Mouse (Mus musculus) brain, adult 10 weeks (tissue): ENCODE results near the gene Twf1. TPM values are rescaled to one million over a fixed set of nuclear protein-coding genes. Genes with fewer than 3 reads are reported as not detected.

Experiments used
- polyA plus RNA-seq: library from polyadenylated mRNA; stranded (reverse); fragments of 350-450 nt; fragmentation: Illumina TruSeq; extraction: RNeasy Lipid Tissue Mini Kit (QIAGEN cat#74804); gene quantifications from one replicate; pipeline ENCODE4 v1.2.3, GENCODE M21; 2015; ENCODE audit warnings: low read depth, low replicate concordance

The Twf1 gene
- 49.9 TPM for polyA plus RNA-seq

DNA sequence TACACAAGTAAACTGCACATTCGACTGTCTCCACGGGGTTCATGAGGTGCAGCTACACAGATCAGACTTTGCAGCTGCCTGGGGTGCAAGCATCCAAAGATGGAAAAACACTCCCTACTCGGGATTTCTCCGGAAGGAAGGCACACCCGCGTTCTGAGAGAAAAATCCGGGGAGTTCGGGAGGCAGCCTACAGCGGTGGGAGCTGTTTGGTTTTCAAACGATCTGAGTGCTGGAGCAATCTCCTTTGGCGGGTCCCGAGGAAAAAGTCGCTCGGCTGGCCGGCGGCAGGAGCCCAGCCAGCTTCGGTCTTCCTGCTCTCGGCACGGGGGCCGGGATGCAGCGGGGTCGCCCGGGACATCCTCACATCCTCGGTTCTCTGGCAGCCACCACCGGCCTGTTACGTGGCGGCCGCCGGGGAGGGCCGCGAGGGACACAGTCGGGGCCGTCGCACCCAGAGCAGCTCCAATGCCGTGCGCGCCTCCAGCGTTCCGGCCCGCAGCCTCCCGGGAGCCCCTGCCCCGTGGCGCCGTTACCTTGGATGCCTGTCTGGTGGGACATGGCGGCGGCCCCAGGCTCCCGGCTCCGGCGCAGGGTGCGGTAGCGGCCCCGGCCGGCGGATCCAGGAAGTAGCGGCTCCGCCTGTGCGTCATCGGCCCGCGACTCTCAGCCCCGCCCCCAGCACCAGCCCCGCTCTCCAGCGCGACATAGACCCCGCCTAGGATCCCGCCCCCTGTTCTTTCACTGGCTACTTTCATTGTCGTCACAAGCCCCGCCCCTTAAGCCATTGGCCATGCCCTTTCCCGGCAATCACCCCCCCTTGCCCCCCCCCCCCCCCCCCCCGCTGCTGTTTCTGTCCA is at the start of gene Twf1:
Gene Twf1 (minus strand): TSS at position 671 of the 857 bp plus-strand sequence.

GRCm38 (mm10) chr15:94628830-94629601 is 39.3 kb upstream of the Twf1 start, which contains the start of gene Tmem117:
Gene Tmem117 (plus strand): TSS chr15:94629232.

GRCm38 (mm10) chr15:94543409-94544051 is 46.2 kb downstream of the Twf1 start, which contains the start of the genes Pus7l and Irak4:
Gene Pus7l (minus strand): TSS chr15:94543547.
Gene Irak4 (plus strand): TSS chr15:94543643.

Other genes starting within 250 kb of the Twf1 start
- gene Adamts20, start 124.5 kb downstream of the Twf1 start, polyA plus RNA-seq, result 5.5 TPM
- gene Pus7l, start 46.3 kb downstream of the Twf1 start, polyA plus RNA-seq, result 3.0 TPM
- 1.6 TPM for gene Irak4, start 46.2 kb downstream of the Twf1 start, polyA plus RNA-seq
- gene Tmem117, start 39.3 kb upstream of the Twf1 start, polyA plus RNA-seq, result 7.1 TPM